Mouse (Mus musculus): Measurements from ENCODE around the gene Mylk2. TPM values are rescaled to one million over a fixed set of nuclear protein-coding genes. Genes with fewer than 3 reads are reported as not detected.

The Mylk2 gene
- total and polyA plus RNA-seq, 2 experiments from 2014 or later, result 0.16 TPM; not detected in 1

GRCm38 (mm10) chr2:152884101-152884645, 27.0 kb upstream of the Mylk2 start:
- WGBS, result 91% methylated on average over 6 of the region's 6 CpGs
- ATAC-seq (ENCODE audit: insufficient read depth, low read depth) (no peak), DNase-seq (ENCODE audit: low spot score) (no peak)
- Histone ChIP-seq H3K9ac (replicated peaks; ENCODE audit: low read depth, low read length) (no peak overlapping the region), H3K9me3 (replicated peaks; ENCODE audit: control insufficient read depth, low read length) (no peaks in the 10 kb centered on the region), H3K4me3 (ENCODE audit: low read depth, low read length) (no peak overlapping the region), H3K36me3 (replicated peaks; ENCODE audit: control insufficient read depth, insufficient read depth, low read length) (peaks cover 93% of the 10 kb centered on the region), H3K4me2 (ENCODE audit: low read depth, low read length) (no peak overlapping the region), H3K4me1 (ENCODE audit: control insufficient read depth, insufficient read depth) (no peaks in the 10 kb centered on the region), H3K27me3 (ENCODE audit: control insufficient read depth, insufficient read depth, low read length) (no peaks in the 10 kb centered on the region), H3K27ac (ENCODE audit: low read depth) (no peak overlapping the region)
- TF ChIP-seq CTCF (IDR thresholded peaks at IDR 0.05; ENCODE audit: low read depth), result no peak
- no peak for TF ChIP-seq EP300 (IDR thresholded peaks at IDR 0.05; ENCODE audit: low read depth)

- no peak for TF ChIP-seq CTCF (IDR thresholded peaks at IDR 0.05; ENCODE audit: low read depth)
- no peak for TF ChIP-seq EP300 (IDR thresholded peaks at IDR 0.05; ENCODE audit: low read depth)
- Histone ChIP-seq H3K4me1 (ENCODE audit: control insufficient read depth, insufficient read depth) (no peaks in the 10 kb centered on the region), H3K27ac (ENCODE audit: low read depth) (no peak overlapping the region), H3K27me3 (ENCODE audit: control insufficient read depth, insufficient read depth, low read length) (no peaks in the 10 kb centered on the region), H3K4me3 (ENCODE audit: low read depth, low read length) (no peak overlapping the region), H3K9me3 (replicated peaks; ENCODE audit: control insufficient read depth, low read length) (no peaks in the 10 kb centered on the region), H3K4me2 (ENCODE audit: low read depth, low read length) (no peak overlapping the region), H3K9ac (replicated peaks; ENCODE audit: low read depth, low read length) (no peak overlapping the region), H3K36me3 (replicated peaks; ENCODE audit: control insufficient read depth, insufficient read depth, low read length) (peaks cover 92% of the 10 kb centered on the region)
- WGBS, result 81% methylated on average over 3 of the region's 3 CpGs
- ATAC-seq (ENCODE audit: insufficient read depth, low read depth) (no peak), DNase-seq (ENCODE audit: low spot score) (no peak)
Observed at GRCm38 (mm10) chr2:152887230-152887629, 23.9 kb upstream of the Mylk2 start.

DNA sequence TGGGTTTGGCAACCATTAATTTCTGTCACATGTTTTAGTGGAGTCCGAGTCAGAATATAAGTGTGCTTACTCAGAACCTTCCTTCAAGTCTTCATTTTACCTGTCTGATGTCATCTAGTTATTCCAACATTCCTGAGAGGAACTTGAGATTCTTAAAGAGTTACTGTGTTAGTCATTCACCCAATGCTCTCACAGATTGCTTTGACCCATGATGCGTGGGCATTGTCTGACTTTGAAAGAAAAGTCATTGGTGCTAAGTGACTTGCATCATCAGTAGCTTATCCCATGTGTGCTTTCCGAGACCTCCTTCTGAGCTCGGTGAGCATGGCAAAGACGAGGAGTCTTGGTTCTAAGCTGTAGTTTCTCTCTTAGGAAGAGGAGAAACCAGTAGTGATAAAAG, 22.4 kb upstream of the Mylk2 start:
- WGBS, result 93% methylated on average over 5 of the region's 5 CpGs

DNA sequence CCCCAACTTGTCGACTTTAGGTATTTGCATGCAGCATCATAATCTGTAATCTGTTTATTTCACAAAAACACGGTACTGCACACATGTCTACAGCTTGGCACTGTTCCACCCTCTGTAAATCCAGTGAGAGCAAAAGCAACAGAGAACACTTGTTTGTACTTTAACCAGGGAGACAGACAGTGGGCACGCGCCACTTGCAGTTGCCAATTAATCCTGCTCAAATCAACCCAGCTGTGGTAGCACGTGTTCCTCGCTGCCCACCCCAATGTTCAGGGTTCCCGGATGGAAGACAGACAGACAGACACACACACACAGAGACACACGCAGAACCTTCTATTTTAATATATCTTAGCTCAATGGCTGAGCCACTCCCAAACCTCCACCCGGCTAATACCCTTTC, 15.3 kb upstream of the Mylk2 start:
- H3K27ac ChIP-seq (ENCODE audit: low read depth), result no peak overlapping the region
- no peak for ATAC-seq (ENCODE audit: insufficient read depth, low read depth)
- H3K9me3 ChIP-seq (replicated peaks; ENCODE audit: control insufficient read depth, low read length), result no peaks in the 10 kb centered on the region
- no peak overlapping the region for H3K4me3 ChIP-seq (ENCODE audit: low read depth, low read length)
- H3K4me2 ChIP-seq (ENCODE audit: low read depth, low read length), result no peak overlapping the region
- H3K36me3 ChIP-seq (replicated peaks; ENCODE audit: control insufficient read depth, insufficient read depth, low read length), result peaks cover 50% of the 10 kb centered on the region
- 89% methylated on average over 9 of the region's 9 CpGs for WGBS
- TF ChIP-seq EP300 (IDR thresholded peaks at IDR 0.05; ENCODE audit: low read depth) (no peak), CTCF (IDR thresholded peaks at IDR 0.05; ENCODE audit: low read depth) (no peak)
- H3K9ac ChIP-seq (replicated peaks; ENCODE audit: low read depth, low read length), result no peak overlapping the region
- H3K27me3 ChIP-seq (ENCODE audit: control insufficient read depth, insufficient read depth, low read length), result no peaks in the 10 kb centered on the region
- H3K4me1 ChIP-seq (ENCODE audit: control insufficient read depth, insufficient read depth), result no peaks in the 10 kb centered on the region
- DNase-seq (ENCODE audit: low spot score), result no peak

More for the DNA sequence above, 22.4 kb upstream of the Mylk2 start:
- Histone ChIP-seq H3K4me1 (ENCODE audit: control insufficient read depth, insufficient read depth) (no peaks in the 10 kb centered on the region), H3K4me2 (ENCODE audit: low read depth, low read length) (no peak overlapping the region), H3K27ac (ENCODE audit: low read depth) (no peak overlapping the region), H3K9ac (replicated peaks; ENCODE audit: low read depth, low read length) (no peak overlapping the region), H3K4me3 (ENCODE audit: low read depth, low read length) (no peak overlapping the region), H3K27me3 (ENCODE audit: control insufficient read depth, insufficient read depth, low read length) (no peaks in the 10 kb centered on the region), H3K36me3 (replicated peaks; ENCODE audit: control insufficient read depth, insufficient read depth, low read length) (peaks cover 95% of the 10 kb centered on the region), H3K9me3 (replicated peaks; ENCODE audit: control insufficient read depth, low read length) (no peaks in the 10 kb centered on the region)
- TF ChIP-seq EP300 (IDR thresholded peaks at IDR 0.05; ENCODE audit: low read depth) (no peak), CTCF (IDR thresholded peaks at IDR 0.05; ENCODE audit: low read depth) (no peak)
- no peak for ATAC-seq (ENCODE audit: insufficient read depth, low read depth)
- no peak for DNase-seq (ENCODE audit: low spot score)

DNA sequence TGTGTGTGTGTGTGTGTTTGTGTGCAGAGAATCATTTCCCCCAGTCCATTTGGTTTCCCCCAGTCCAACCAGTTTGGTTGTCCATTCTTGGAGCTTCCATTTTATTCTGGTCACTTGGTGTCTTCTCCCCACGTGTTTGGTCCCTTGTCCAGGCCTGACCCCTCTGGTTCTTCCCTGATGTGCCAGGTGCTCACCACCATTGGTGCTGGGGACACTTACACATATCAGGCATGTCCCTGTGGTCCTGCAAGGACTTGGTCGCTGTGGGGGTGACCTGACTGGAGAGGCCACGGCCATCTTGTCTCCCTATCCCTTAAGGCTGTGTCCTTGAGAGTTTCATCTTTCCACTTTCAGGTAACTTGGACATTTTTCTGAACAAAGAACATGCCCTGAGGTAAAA, 14.2 kb upstream of the Mylk2 start:
- Histone ChIP-seq H3K4me1 (ENCODE audit: control insufficient read depth, insufficient read depth) (no peaks in the 10 kb centered on the region), H3K36me3 (replicated peaks; ENCODE audit: control insufficient read depth, insufficient read depth, low read length) (peaks cover 39% of the 10 kb centered on the region), H3K9me3 (replicated peaks; ENCODE audit: control insufficient read depth, low read length) (no peaks in the 10 kb centered on the region), H3K4me2 (ENCODE audit: low read depth, low read length) (no peak overlapping the region), H3K4me3 (ENCODE audit: low read depth, low read length) (no peak overlapping the region), H3K27ac (ENCODE audit: low read depth) (no peak overlapping the region), H3K9ac (replicated peaks; ENCODE audit: low read depth, low read length) (no peak overlapping the region), H3K27me3 (ENCODE audit: control insufficient read depth, insufficient read depth, low read length) (no peaks in the 10 kb centered on the region)
- no peak for TF ChIP-seq CTCF (IDR thresholded peaks at IDR 0.05; ENCODE audit: low read depth)
- TF ChIP-seq EP300 (IDR thresholded peaks at IDR 0.05; ENCODE audit: low read depth), result no peak
- DNase-seq (ENCODE audit: low spot score) (no peak), ATAC-seq (ENCODE audit: insufficient read depth, low read depth) (no peak)
- WGBS, result 80% methylated on average over 3 of the region's 3 CpGs

GRCm38 (mm10) chr2:152899011-152899410, 12.1 kb upstream of the Mylk2 start:
- DNase-seq (ENCODE audit: low spot score), result no peak
- no peak overlapping the region for H3K4me2 ChIP-seq (ENCODE audit: low read depth, low read length)
- TF ChIP-seq CTCF (IDR thresholded peaks at IDR 0.05; ENCODE audit: low read depth) (no peak), EP300 (IDR thresholded peaks at IDR 0.05; ENCODE audit: low read depth) (no peak)
- H3K9ac ChIP-seq (replicated peaks; ENCODE audit: low read depth, low read length), result no peak overlapping the region
- H3K9me3 ChIP-seq (replicated peaks; ENCODE audit: control insufficient read depth, low read length), result no peaks in the 10 kb centered on the region
- WGBS, result 79% methylated on average over 6 of the region's 6 CpGs
- 0 out of 2 replicates have a peak, but pooled peaks cover 7% of the 10 kb centered on the region for H3K4me1 ChIP-seq (ENCODE audit: control insufficient read depth, insufficient read depth)
- H3K36me3 ChIP-seq (replicated peaks; ENCODE audit: control insufficient read depth, insufficient read depth, low read length), result peaks cover 19% of the 10 kb centered on the region
- no peak overlapping the region for H3K4me3 ChIP-seq (ENCODE audit: low read depth, low read length)
- H3K27ac ChIP-seq (ENCODE audit: low read depth), result no peak overlapping the region
- no peaks in the 10 kb centered on the region for H3K27me3 ChIP-seq (ENCODE audit: control insufficient read depth, insufficient read depth, low read length)
- ATAC-seq (ENCODE audit: insufficient read depth, low read depth), result no peak
